Mouse (Mus musculus): ENCODE results near the gene S100a6.

DNA sequence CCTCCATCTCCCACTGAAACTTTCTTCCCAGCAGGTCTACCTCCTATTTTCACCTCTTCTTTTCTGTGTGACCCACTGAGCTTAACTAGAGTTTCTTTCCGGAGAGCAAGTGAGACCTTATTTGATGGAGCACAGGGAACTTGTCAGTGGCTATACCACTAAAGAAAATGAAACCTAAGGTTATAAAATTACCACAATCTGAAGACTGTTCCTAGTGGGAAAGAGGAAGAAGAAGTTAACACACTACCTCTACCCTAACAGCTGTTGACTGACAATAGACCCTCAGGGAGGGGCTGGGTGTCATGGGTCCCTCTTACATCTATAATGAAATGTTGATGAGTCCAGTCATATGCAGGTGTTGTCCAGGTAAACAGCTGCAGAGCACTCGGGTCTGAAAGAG lies 19.3 kb downstream of the S100a6 start:
- TF ChIP-seq CTCF (conservative IDR thresholded peaks at IDR 0.05; ENCODE audit: low read length) (no peak), NANOG (IDR thresholded peaks at IDR 0.05; ENCODE audit: borderline replicate concordance, low read length) (no peak)
